Mouse (Mus musculus) liver, embryonic 11.5 days (tissue): Measurements from ENCODE around the gene 4932438H23Rik. TPM values are rescaled to one million over a fixed set of nuclear protein-coding genes. Genes with fewer than 3 reads are reported as not detected.
A peak's percentile ranks its signal among the peaks of the same experiment; 100 is the strongest.

Experiments used
- ATAC-seq: fragments of 200-750 bp; cut with Nextera tagmentation; replicated peaks from 2 replicates; pipeline ENCODE4 v1.8.0; 2017; ENCODE audit warnings: moderate number of reproducible peaks, mild to moderate bottlenecking, moderate TSS enrichment, moderate library complexity; ENCODE audit not compliant: low FRiP score
- DNase-seq: peaks from one replicate; pipeline ENCODE4 v3.0.0-alpha.2; 2017; ENCODE audit warnings: low spot score
- H3K27ac ChIP-seq: fragments of 300-500 bp; sonication (generic); 2 replicates; pipeline ENCODE4 v1.5.1; 2014; ENCODE audit warnings: mild to moderate bottlenecking, low read depth, low read length, control low read depth
- H3K27me3 ChIP-seq: fragments of 300-500 bp; sonication (generic); replicated peaks from 2 replicates; pipeline ENCODE4 v1.6.1; 2014; ENCODE audit warnings: low read length, mixed read lengths; ENCODE audit not compliant: control insufficient read depth, insufficient read depth
- H3K36me3 ChIP-seq: fragments of 300-500 bp; sonication (generic); 2 replicates; pipeline ENCODE4 v1.6.1; 2014; ENCODE audit warnings: mild to moderate bottlenecking, low read length, moderate library complexity, mixed read lengths; ENCODE audit not compliant: control insufficient read depth, insufficient read depth
- H3K4me1 ChIP-seq: fragments of 300-500 bp; sonication (generic); replicated peaks from 2 replicates; pipeline ENCODE4 v1.6.1; 2014; ENCODE audit warnings: low read length, mixed read lengths; ENCODE audit not compliant: control insufficient read depth, insufficient read depth
- H3K4me2 ChIP-seq: fragments of 300-500 bp; sonication (generic); 2 replicates; pipeline ENCODE4 v1.6.1; 2014; ENCODE audit warnings: mild to moderate bottlenecking, control low read depth, moderate library complexity
- H3K4me3 ChIP-seq: fragments of 300-500 bp; sonication (generic); 2 replicates; pipeline ENCODE4 v1.5.1; 2014; ENCODE audit warnings: low read depth, low read length, control low read depth
- H3K9ac ChIP-seq: fragments of 300-500 bp; sonication (generic); 2 replicates; pipeline ENCODE4 v1.6.1; 2014; ENCODE audit warnings: low read depth, low read length, control low read depth
- H3K9me3 ChIP-seq: fragments of 300-500 bp; sonication (generic); 2 replicates; pipeline ENCODE4 v1.6.1; 2016; ENCODE audit warnings: low read length, inconsistent platforms, mixed read lengths; ENCODE audit not compliant: control insufficient read depth
- WGBS: fragments of 180-500 bp; shearing (Covaris S2); extraction: QIAGEN DNeasy Blood & Tissue Kit; methylation state at CpG from one replicate; pipeline ENCODE4 v1.1.7; 2014; 5-methylcytosine and 5-hydroxymethylcytosine counted together
- polyA plus RNA-seq: library from polyadenylated mRNA; unstranded; fragments of >200 nt; fragmentation: Nextera tagmentation; extraction: Ambion mirVana; gene quantifications from 2 replicates; pipeline ENCODE4 v1.2.1, GENCODE M21; 2014

Gene 4932438H23Rik
- polyA plus RNA-seq, 1 experiment from 2014 or later = not detected

DNA sequence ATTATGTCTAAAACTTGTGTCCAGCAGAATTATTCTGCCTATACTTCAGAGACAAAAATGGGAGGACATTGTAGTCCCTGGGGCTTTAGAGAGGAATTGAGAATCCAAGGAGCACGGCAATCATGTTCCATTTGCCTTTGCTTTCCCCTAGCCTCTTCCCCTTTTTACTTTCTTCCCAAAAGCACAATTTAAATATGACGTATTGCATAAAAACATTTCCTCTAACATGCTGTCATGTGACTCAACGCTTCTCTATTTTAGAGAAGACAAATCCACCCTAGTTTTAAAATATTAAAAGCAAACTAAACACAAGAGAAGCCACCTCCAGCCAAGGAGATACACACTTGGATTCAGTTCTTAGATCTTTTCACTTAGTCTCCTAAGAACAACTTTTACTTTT lies 83.1 kb downstream of the 4932438H23Rik start:
- Histone ChIP-seq H3K9ac (peak overlapping the region; percentile 90; the same call in 1 of the 2 replicates), H3K9me3 (no peaks in the 10 kb centered on the region), H3K27me3 (no peaks in the 10 kb centered on the region), H3K4me1 (peaks cover 10% of the 10 kb centered on the region), H3K4me3 (peak overlapping the region; percentile 96), H3K4me2 (peak overlapping the region; percentile 96), H3K27ac (peak overlapping the region; percentile 88; the same call in 1 of the 2 replicates), H3K36me3 (peaks cover 17% of the 10 kb centered on the region)
- 24% methylated on average over 3 of the region's 3 CpGs for WGBS
- no peak for ATAC-seq
- no peak for DNase-seq

DNA sequence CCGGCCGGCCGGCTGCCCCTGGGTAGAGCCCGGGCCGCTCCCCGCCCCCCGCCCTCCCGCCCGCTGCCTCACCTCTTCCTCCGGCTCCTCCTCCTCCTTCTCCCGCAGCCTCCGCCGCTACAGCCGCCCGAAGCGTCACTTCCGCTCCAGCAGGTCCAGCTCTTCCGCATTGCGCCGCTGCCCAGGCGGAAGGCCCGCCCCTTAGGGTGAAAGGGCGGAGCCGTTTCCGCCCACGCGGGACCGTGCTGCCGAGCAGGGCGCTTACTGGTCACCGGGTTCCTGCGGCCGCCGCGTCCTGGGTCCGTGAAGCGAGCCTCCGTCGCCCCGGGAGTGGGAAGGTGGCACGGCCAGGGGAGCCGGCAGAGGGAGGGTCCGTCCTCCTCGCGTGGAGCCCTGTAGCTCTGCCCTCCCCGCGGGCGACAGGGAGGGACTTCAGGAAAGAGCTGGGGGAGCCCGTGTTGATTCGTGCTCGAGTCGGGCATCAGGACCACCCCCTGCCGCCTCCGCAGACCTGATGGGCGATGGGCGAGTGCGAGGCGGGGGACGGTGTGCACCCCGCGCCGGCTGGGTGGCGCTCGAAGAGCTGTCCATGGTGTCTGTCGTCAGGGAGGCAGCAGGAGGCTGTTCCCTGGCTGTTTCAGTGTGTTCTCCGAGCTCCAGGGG lies 83.8 kb downstream of the 4932438H23Rik start, which contains the start of gene Synj1:
Gene Synj1 (minus strand): TSS at position 288 of the 663 bp plus-strand sequence.
- WGBS = under 1% methylated on average over 62 of the region's 66 CpGs
- peaks cover 17% of the 10 kb centered on the region for H3K36me3 ChIP-seq

GRCm38 (mm10) chr16:91010581-91011020 lies 84.3 kb downstream of the 4932438H23Rik start:
- ATAC-seq = peak; percentile 61
- WGBS = under 1% methylated on average over 42 of the region's 42 CpGs
- Histone ChIP-seq H3K4me3 (peak overlapping the region; percentile 96), H3K4me2 (peak overlapping the region; percentile 96), H3K9ac (peak overlapping the region; percentile 90), H3K4me1 (peaks cover 16% of the 10 kb centered on the region), H3K27ac (peak overlapping the region; percentile 88), H3K36me3 (peaks cover 14% of the 10 kb centered on the region), H3K9me3 (no peaks in the 10 kb centered on the region), H3K27me3 (no peaks in the 10 kb centered on the region)
- DNase-seq = no peak

More for the DNA sequence above, 83.8 kb downstream of the 4932438H23Rik start, which contains the start of gene Synj1:
- peak within 1 kb of the TSS; percentile 88 for H3K27ac ChIP-seq
- H3K9me3 ChIP-seq = no peaks in the 10 kb centered on the region
- peaks cover 16% of the 10 kb centered on the region for H3K4me1 ChIP-seq
- H3K4me2 ChIP-seq = peak within 1 kb of the TSS; percentile 96
- ATAC-seq (peak; percentile 88), DNase-seq (peak; percentile 88)
- H3K9ac ChIP-seq = peak within 1 kb of the TSS; percentile 90
- no peaks in the 10 kb centered on the region for H3K27me3 ChIP-seq
- H3K4me3 ChIP-seq = peak within 1 kb of the TSS; percentile 96

GRCm38 (mm10) chr16:91009942-91010529 lies 84.9 kb downstream of the 4932438H23Rik start:
- Histone ChIP-seq H3K4me3 (peak overlapping the region; percentile 96), H3K4me1 (peaks cover 17% of the 10 kb centered on the region), H3K9ac (peak overlapping the region; percentile 90), H3K27ac (peak overlapping the region; percentile 88; the same call in 1 of the 2 replicates), H3K36me3 (peaks cover 8% of the 10 kb centered on the region), H3K9me3 (no peaks in the 10 kb centered on the region), H3K4me2 (peak overlapping the region; percentile 96), H3K27me3 (no peaks in the 10 kb centered on the region)
- DNase-seq = no peak
- ATAC-seq = no peak
- WGBS = under 1% methylated on average over 19 of the region's 19 CpGs

DNA sequence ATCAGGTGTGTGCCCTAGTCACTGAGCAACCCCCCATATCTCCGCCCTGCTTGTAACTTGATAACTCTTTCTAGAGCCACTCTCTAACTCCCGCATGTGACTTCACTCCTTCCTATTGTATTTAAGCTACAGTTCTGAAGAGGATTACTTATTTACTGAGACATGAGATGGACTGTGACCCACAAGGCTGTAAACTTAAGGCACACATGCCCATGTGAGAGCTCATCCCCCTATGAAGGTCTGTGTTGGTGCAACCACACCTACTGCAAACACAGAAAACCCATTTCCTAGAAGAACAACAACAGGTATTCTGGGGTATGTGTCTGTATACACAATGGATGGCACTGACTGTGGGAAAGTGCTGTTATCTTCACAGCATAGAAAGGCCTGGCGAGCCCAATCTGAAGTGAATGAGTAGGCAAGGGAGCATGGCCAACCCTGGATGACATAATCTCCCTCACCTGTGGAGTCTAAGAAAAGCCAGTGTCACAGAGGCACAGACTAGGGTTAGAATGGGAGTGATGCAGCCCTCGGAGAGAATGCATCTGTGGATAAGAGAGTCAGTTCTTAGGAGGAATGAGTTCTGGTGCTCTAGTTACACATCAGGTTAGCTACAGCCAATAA lies 89.9 kb downstream of the 4932438H23Rik start:
- Histone ChIP-seq H3K4me3 (no peak overlapping the region), H3K27ac (no peak overlapping the region), H3K27me3 (no peaks in the 10 kb centered on the region), H3K9me3 (no peaks in the 10 kb centered on the region), H3K4me2 (no peak overlapping the region), H3K9ac (no peak overlapping the region), H3K36me3 (peaks cover 5% of the 10 kb centered on the region; the same call in 1 of the 2 replicates), H3K4me1 (peaks cover 13% of the 10 kb centered on the region)
- DNase-seq (no peak), ATAC-seq (no peak; the same call in 1 of the 2 replicates)
- 69% methylated on average over 4 of the region's 4 CpGs for WGBS

Other genes with a start within 250 kb of the 4932438H23Rik start
- 62.5 and 72.1 TPM in 2 replicates for gene Cfap298, start 160.0 kb downstream of the 4932438H23Rik start, polyA plus RNA-seq
- gene Synj1, start 83.8 kb downstream of the 4932438H23Rik start, polyA plus RNA-seq = 20.5 and 22.7 TPM in 2 replicates
- 54.1 and 61.1 TPM in 2 replicates for gene Paxbp1, start 50.6 kb downstream of the 4932438H23Rik start, polyA plus RNA-seq
- not detected in 2 replicates for gene Olig2, start 130.3 kb upstream of the 4932438H23Rik start, polyA plus RNA-seq
- not detected in 2 replicates for gene Olig1, start 174.7 kb upstream of the 4932438H23Rik start, polyA plus RNA-seq